Mouse (Mus musculus): Measurements from ENCODE around the gene Esm1.

The Esm1 gene

DNA sequence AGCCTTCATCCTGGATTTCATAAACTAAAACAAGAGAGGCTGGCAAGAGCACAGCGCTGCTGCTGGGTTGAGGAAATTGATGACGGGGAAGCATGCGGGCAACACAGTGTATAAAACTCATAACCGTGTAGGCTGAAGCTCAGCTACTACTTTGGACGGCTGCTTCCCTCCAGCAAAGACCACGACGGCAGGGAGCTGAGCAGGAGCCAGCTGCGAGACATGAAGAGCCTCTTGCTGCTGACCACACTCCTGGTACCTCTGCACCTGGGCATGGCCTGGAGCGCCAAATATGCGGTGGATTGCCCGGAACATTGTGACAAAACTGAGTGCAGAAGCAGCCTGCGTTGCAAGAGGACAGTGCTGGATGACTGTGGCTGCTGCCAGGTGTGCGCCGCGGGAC, at the start of gene Esm1:
TSS of gene Esm1 (plus strand) at position 36 of the 400 bp plus-strand sequence.
- no peak for DNase-seq (ENCODE audit: low read depth, low spot score)

GRCm38 (mm10) chr13:113164252-113165005, 45.0 kb upstream of the Esm1 start:
- no peak for DNase-seq (ENCODE audit: low read depth, low spot score)

- DNase-seq (ENCODE audit: low read depth, low spot score) = no peak
These were observed 41.4 kb upstream of the Esm1 start for GRCm38 (mm10) chr13:113168018-113168534.

- no peak for DNase-seq (ENCODE audit: low read depth, low spot score)
These were observed 39.2 kb upstream of the Esm1 start for GRCm38 (mm10) chr13:113170256-113170655.

DNA sequence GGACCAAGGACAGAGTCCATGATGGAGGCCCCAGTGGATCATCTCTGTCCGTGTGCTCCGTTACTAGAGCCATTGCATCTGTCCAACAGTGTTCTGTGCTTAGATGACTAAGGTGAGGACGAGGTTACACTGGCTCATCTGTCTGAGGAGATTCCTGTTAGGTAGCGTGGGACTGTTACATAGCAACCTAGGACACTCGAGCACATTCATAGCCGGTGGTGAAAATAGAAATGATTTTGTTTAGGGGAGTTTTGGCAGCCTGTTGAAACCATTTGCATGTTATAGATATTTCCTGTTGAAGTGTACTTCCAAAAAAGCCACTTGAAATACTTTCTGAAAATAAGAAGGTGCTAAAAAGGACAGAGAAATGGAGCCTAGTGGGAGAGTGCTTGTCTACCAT, 35.3 kb upstream of the Esm1 start:
- DNase-seq (ENCODE audit: low read depth, low spot score) = peak; percentile 59

GRCm38 (mm10) chr13:113183310-113183709, 26.1 kb upstream of the Esm1 start:
- DNase-seq (ENCODE audit: low read depth, low spot score) = no peak

- no peak for DNase-seq (ENCODE audit: low read depth, low spot score)
These were observed 25.7 kb upstream of the Esm1 start for GRCm38 (mm10) chr13:113183720-113184119.

- DNase-seq (ENCODE audit: low read depth, low spot score) = no peak
These were observed 12.4 kb upstream of the Esm1 start for GRCm38 (mm10) chr13:113196808-113197674.

DNA sequence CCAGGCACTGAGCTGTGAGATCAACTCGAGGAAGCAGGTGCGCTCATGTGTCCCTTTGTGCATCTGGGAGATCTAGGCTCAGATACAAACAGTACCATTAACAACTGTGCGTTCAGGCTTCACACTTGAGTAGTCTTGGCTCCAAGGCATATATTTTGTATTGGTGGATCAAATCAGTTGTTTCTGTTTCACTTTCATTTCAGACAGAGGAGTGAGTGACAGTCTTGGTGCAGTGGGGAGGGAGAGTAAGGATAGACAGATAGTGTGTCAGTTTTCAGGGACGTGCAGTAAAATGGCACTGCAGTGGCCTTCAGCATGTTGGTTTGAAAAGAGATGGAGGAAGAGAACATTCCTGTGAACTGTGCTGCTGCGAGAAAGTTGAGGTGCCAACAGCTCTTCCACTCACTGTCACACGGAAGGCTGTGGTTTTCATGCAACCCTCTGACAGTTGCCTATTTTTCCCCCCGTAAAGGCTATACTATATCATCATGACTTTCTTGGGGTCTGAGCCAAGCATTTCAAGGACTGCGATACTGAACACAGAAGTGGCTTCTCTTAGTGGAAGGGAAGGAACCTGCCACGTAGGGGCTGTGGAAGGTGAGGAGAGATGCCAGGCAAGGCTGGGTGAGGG, 11.5 kb upstream of the Esm1 start:
- no peak for DNase-seq (ENCODE audit: low read depth, low spot score)

DNA sequence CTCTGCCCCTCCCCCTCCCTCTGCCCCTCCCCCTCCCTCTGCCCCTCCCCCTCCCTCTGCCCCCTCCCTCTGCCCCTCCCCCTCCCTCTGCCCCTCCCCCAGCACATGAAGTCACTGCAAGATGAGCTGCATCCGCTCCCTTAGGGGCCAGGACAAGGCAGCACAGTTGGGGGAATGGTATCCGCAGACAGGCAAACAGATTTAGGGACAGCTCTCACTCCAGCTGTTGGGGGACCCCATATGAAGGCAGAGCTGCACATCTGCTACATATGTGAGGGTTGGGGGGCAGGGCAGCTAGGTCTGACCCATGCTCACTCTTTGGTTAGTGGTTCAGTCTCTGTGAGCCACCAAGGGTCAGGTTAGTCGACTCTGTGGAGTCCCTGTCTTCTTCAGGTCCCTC, 10.1 kb upstream of the Esm1 start:
- no peak for DNase-seq (ENCODE audit: low read depth, low spot score)

- DNase-seq (ENCODE audit: low read depth, low spot score) = no peak
These were observed 8.7 kb upstream of the Esm1 start for GRCm38 (mm10) chr13:113200726-113201125.

DNA sequence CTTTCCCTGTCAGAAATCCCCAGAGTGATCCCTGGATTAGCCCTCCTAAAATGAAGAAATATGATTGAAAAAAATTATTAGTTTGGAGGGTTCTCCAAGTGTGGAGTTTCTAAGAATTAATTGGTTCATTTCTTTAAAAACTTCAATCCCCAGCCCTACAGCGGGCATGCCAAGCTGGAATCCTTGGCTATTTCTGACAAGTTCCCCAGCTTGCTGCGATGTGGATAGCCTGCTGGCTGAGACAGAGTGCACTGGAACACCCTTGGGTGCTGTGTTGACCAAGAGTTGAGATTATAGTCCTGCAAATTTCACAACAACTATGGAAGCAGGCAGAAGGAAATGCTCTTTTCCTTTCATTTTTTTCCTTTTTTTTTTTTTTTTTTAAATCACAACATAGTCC, 7.8 kb upstream of the Esm1 start:
- DNase-seq (ENCODE audit: low read depth, low spot score) = no peak

- DNase-seq (ENCODE audit: low read depth, low spot score) = no peak
These were observed 7.3 kb upstream of the Esm1 start for GRCm38 (mm10) chr13:113202184-113202583.

GRCm38 (mm10) chr13:113203146-113203545, 6.3 kb upstream of the Esm1 start:
- DNase-seq (ENCODE audit: low read depth, low spot score) = no peak

GRCm38 (mm10) chr13:113205346-113205745, 4.1 kb upstream of the Esm1 start:
- DNase-seq (ENCODE audit: low read depth, low spot score) = no peak

DNA sequence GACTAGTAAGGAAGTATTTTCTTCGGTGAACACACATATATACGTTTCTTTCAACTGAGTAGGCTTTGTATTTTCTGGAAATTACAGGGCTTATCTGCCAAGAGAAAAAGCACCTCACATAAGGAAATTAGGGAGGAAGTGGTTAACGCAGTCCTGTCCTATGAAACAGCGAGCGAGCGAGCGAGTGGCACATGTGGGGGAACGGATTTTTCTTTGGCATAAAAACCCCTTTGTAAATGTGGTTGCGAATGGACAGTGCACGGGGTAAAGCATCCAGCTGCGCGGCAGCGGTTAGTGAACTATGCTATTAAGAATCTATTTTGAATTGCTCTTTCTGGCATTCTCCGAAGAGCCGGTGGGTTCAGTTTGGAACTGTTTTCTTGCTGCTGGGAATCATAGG, 1.9 kb downstream of the Esm1 start:
- no peak for DNase-seq (ENCODE audit: low read depth, low spot score)

GRCm38 (mm10) chr13:113212401-113212800, 2.9 kb downstream of the Esm1 start:
- DNase-seq (ENCODE audit: low read depth, low spot score) = no peak

- no peak for DNase-seq (ENCODE audit: low read depth, low spot score)
These were observed 4.4 kb downstream of the Esm1 start for GRCm38 (mm10) chr13:113213865-113214264.

- DNase-seq (ENCODE audit: low read depth, low spot score) = no peak
These were observed 12.4 kb downstream of the Esm1 start for GRCm38 (mm10) chr13:113221851-113222250.

DNA sequence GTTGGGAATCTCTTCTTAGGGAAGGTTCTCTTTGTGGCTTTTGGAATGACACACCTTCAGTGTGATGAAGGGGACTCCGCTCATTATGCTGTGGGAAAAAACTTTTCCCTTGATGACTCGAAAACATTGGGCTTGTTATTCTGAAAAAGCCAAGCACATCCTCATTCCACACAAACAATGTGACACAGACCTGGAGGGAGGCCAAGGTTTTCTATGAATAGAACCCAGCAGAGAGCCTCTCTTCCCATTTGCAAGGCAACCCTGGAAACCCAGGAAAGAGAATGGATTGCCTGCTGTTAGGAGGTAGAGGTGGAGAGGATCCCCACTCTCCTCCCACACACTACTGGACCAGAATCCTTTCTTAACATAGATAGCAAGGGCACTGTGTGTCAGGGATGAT, 14.6 kb downstream of the Esm1 start:
- peak; percentile 54 for DNase-seq (ENCODE audit: low read depth, low spot score)

DNA sequence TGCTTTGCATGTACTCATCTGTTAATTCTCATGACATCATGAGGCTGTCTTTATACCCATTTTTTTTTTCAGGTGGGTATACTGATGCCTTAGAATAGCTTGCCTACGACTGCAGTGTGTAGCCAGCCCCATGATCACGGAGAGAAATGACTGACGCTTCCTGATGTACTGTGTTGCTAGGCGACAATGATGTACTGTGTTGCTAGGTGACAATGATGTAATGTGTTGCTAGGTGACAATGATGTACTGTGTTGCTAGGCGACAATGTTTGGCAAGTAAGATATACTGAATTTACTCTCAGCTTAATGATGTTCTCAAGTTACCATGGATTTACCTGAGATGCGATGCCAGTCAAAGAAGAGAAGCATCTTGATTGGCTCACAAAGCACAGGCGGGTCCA, 16.4 kb downstream of the Esm1 start, which contains the start of gene Gzmk:
TSS of gene Gzmk (minus strand) at position 98 of the 400 bp plus-strand sequence.
- DNase-seq (ENCODE audit: low read depth, low spot score) = peak; percentile 94

- DNase-seq (ENCODE audit: low read depth, low spot score) = no peak
These were observed 17.6 kb downstream of the Esm1 start for GRCm38 (mm10) chr13:113227076-113227475.
